Mouse (Mus musculus) induced T-regulatory cell, adult 2 months (primary cell): ENCODE data around the gene Tirap.

ENCODE experiments used
- DNase-seq: peaks from one replicate; pipeline ENCODE4 v3.0.0-alpha.2; 2012; ENCODE audit warnings: low read depth

Gene Tirap

DNA sequence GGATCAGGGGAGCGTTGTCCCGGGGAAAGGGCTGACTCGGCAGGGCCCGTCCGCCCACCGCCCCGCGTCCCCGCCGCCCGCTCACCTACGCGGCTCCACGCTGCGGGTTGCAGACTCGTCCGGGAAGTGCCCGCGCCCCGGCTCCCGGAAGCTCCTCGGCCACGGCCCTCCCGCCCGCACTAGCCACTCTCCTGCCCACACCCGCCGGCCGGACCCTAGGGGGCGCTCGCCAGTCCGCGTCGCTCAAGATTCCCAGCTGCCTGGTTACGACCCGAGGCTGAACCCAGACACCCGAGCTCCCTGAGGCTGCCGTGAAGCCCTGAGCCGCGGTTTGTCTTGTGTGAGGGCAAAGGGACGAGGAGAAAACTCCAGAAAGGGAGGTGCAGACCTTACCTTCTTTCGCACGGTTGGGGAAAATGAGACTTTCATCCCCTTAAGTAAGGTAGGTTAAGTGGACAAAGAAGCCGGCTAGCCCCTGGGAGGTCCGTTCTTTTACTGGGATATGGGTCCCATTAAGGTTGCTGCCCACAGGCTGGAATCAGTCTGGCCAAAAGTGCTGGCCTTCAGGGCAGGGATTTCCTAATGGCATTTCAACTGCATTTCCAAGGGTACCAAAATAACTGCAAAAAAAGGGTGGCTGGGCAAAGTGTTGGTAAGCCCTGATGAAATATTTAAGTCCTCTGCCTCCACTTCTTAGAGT, at the start of gene Tirap, which contains the start of gene Srpr:
Tirap (minus strand) TSS at position 520 of the 700 bp plus-strand sequence.
Srpr (plus strand) TSS at position 404 of the 700 bp plus-strand sequence.
- DNase-seq, result peak; percentile 87

DNA sequence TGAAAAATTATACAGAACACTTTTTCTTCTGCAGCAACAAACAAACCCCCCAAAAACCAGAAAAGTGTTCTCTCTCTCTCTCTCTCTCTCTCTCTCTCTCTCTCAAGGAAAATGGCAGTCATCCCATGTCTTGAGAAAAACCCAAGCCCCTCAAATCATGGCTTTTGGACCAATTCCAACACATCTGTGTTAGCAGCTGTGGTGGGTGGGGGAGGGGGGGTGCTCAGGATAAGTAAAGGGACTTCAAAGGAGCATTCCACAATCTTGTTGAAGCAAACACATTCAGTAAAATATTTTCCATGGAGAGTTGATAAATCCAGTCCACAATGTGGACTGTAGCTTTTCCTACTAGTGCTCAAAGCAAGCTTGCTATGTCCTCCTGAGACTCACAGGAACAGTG, 49.4 kb upstream of the Tirap start:
- DNase-seq, result no peak

DNA sequence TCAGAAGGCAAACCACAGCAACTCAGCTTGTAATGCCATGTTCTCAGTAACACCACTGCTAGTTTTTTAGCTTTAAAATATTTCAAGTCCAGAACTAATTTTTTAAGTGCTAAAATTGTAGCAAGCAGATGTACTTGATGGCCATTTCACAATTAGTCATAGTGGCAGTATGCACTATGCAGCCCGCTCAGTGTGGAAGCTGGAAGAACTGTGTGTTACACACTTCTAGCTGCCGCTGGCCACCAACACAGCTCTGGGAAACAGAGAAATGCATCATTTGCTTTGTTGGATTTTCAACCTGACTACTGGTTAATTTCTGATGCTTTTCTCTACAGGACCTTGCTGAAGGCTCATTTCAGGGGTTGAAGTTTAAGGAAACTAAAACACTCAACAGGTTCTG, 47.3 kb upstream of the Tirap start:
- no peak for DNase-seq

DNA sequence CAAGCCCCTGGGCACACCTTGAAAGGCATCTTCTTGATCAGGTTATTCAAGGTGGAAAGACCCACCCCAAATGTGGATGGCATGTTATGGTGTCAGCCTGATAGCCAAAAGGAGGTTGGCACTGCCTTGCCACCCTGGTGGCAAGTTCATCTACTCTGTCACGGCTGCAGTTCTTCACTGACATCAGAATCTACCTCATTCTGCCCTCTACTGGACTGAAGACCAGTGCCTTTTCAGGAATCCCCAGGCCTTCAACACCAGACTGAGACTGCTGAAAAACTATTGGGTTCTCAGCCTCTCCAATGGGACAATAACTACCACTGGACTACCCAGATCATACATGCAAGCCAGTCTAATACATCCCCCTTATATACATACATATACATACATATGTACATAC, 39.6 kb upstream of the Tirap start:
- peak; percentile 7 for DNase-seq

DNA sequence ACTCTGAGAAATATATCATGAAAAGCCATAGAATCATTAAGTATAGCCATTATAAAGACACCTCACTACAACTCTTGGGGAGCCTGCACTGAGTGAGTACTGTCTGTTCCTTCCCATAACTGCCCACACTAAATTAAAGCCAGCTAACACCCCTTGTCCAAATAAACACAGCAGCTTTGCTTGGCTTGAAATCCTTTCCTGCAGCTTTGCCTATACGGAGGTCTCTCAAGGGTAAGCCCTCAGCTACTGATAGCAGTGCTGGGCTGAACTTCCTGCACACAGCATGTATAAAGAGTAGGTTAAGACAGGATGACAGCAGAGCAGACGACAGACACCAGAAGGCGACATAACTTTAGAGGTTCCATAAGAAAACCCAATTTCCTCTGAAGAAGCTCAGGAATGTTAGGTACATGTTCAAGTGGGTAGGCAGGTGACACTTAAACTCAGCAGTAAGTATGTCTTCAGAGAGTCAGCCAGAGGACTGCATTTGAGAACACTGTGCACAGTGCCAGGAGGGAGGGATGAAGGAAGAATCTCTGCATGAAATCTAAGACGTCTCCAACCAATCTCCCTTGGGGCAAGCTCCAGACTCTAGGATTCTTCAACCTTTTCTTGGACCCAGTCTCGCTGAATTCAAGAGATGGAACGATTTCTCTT, 39.0 kb upstream of the Tirap start:
- no peak for DNase-seq

DNA sequence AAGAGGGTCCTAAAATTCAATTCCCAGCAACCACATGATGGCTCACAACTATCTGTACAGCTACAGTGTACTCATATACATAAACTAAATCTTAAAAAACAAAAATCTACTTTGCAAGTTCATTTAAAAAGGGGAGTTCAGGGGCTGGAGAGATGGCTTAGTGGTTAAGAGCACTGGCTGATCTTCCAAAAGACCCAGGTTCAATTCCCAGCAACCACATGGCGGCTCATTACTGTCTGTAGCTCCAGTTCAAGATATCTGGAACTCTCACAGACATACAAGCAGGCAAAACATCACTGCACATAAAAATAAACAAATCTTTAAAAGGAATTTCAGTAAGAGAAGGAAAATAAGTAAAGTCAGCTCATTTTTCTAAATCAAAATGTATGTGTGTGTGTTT, 38.3 kb upstream of the Tirap start:
- no peak for DNase-seq

DNA sequence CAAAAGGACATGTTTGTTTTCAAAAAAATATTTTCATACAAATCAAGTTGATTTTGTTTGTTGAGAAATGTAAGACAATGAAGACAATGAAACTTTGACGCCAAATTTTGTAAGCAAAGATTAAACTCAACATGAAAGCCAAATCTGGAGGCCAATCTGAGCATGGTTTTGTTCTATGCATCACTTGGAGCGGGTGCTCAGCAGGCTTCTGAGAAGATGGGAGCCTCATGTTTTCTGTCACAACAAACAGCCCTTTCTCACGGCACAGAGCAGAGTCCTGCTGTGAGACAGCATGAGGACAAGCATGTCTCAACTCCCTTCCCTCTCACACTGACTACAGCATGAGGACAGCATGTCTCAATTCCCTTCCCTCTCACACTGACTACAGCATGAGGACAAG, 35.9 kb upstream of the Tirap start:
- DNase-seq, result no peak

DNA sequence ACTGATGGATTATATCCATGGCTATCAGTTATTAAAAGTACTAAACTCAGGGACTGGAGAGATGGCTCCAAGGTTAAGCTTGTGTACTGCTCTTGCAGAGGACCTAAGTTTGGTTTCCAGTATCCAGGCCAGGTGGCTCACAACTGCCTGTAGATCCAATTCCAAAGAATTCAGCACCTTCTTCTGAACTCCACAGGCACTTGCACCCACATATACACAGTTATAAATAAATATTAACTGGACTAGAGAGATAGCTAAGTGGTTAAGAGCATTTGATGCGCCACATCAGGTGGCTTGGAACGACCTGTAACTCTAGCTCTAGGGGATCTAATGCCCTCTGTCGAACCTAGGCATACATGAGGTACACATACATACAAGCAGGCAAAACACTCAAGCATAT, 28.6 kb upstream of the Tirap start:
- DNase-seq, result no peak

DNA sequence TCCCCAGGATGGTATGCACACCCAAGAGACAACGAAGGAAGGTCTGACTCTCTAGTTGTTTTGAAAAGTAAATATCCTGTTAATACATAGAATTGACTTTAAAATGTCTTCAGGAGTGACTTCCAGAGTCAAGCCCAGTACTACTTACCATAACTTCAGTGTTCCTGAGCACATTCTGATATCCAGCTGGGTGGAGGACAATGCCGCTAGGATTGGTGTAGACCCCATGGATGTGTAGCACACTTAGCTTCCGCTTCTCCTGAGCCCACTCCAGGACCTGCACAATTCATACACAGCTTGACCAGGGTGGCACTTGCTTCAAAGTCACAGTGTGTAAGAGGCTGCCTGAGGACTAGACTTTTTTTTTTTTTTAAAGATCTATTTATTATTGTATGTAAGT, 23.4 kb upstream of the Tirap start:
- DNase-seq, result no peak

DNA sequence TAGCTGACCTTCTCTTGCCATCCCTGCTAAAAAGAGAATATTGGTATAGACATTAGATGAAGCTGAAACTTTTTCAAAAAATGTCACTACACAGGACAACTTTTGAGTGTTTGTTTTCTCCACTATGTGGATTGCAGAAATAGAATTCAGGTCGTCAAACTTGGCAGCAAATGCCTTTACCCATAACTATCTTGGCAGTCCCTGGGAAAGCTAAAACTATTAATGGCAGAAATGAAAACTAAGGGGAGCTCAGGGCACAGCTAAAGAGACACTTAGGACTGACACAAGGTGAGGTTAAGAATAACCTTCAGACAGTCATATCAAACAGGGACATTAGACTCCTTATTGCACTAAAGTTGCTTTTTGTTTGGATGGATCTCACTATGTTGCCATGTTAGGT, 17.9 kb upstream of the Tirap start:
- no peak for DNase-seq

DNA sequence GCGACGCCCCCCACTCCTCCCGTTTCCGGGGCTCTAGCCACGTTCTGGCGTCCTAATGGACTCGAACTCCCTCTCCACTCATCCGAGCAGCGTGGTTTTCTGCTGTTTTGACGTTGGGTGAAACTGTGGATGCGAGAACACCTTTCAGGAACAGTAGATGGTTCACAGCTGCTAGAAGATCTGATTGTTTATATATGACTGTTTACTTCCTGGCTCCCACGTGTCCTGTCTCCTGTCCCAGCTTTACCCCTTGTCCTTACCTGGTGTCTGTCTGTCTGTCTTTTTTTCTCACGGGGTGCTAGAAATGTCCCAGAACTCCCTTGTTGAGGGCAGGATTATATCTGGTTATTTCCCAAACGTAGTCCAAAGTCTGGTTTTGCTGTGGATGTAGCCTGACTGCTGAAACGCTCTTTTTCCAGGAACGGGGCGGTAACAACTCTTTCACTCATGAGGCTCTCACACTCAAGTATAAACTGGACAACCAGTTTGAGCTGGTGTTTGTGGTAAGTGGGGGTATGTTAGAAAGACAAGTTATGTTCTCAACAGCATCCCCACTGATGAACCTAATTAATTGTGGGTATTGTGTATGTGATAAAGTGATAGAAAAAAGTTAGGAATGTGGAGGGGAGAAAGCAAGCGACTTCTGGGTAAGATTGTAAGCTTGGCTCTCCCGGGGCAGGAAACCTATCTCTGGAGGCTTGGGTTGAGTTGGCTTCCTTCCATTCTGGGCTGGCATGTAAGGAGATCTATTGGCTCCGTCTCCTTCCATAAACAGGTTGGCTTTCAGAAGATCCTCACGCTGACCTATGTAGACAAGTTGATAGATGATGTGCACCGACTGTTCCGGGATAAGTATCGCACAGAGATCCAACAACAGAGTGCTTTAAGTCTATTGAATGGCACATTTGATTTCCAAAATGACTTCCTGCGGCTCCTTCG, 11.8 kb upstream of the Tirap start:
- DNase-seq, result peak; percentile 16

DNA sequence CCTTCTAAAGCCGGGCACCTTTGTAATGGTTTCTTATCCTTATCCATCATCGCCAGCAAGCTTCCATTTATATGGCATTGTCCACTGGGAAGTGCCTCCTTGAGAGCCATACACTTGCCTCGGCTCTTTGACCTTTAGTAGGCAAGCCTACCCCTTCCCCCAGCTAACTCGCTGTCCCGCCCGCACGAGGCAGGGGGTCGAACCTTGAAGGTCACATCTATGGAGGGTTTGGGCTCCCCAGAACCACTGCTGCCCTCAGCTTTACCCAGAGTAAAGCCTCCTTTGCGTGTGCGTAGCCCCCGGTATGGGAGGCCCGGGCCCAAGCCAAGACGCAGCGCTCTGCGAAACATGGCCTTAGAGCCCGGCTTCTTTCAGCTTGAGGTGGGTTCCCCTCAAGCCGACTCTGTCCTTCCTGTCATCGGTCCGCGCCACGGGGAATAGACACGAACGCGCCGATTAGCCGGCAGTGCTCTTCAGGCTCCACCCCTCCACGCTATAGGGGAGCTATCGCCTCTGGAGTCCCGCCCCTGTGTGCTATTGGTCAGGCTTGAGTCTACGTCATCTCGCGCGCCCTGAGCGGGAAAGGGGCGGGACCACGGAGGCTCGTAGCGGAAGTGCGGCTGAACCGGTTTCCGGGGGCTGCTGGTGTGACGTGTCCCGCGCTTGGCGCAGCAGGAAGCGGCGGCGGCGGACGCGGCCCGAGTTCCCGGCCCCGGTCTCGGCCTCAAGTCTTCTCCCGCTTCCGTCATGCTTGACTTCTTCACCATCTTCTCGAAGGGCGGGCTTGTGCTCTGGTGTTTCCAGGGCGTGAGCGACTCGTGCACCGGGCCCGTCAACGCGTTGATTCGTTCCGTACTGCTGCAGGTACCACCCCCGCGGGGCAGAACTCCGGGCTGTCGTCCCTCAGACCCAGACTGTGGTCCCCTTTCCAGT, 10.7 kb upstream of the Tirap start, which contains the start of gene Foxred1:
Foxred1 (minus strand) TSS at position 514 of the 933 bp plus-strand sequence.
- DNase-seq, result peak; percentile 100

DNA sequence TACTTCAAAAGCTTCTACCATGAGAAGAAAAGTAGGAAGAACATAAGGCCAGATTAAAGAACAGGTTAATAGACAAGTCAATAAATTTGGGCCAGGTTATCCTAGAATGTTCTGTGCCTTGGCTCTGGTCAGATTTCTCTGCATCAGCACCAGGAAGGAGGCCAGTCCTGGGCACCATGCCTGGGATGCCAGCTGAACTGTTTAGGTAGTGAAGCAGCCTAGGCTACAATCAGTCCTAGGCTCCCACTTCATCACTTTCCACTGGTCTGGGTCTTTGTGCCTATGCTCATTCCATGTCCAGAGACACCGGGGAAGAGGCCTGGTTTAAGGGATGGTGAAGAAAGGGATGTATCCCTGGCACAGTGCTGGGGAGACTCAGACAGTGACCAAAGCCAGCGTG, 4.3 kb upstream of the Tirap start:
- DNase-seq, result no peak

DNA sequence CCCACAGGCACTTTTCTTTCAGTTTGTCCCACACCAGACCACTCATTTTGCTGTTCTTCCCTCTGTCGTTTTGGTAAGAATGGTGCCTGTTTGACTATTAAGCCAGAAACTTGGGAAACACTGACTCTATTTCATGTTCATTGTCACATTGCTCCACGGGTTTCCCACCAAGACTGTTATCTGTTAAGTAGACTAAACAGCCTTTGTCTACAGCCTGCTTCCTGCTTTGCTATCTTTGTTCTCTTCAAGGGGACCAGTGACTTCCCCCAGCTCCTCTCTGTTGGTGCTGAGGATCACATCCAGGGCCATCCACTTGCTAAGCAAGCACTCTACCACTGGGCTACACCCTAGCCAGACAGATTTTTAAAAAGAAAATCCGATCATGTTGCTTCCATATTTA, 3.4 kb upstream of the Tirap start:
- DNase-seq, result no peak

DNA sequence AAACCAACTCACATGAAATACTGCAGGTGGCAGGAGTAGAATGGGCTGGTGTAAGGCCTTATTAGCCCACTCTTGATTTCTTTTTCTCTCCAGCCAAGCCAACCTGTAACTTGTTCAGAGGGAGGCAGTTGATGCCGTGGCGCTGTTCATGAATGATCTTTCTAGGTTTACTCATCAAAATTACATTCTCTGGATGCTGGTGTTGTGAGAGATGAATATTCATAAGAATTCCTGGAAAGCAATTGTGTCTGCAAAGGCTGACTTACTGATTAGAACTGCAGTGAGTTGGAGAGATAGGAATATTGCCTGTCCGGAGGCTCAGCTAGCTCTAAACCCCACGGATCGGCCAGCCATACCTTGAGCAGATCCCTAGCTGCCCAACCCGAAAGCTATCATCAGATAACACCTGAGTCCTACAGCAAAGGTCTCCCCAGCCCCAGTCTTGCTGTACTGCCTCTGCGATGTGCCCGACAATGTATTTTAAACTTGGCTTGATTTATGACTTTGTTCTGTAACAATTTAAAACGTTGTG, 504 bp upstream of the Tirap start:
- DNase-seq, result no peak

DNA sequence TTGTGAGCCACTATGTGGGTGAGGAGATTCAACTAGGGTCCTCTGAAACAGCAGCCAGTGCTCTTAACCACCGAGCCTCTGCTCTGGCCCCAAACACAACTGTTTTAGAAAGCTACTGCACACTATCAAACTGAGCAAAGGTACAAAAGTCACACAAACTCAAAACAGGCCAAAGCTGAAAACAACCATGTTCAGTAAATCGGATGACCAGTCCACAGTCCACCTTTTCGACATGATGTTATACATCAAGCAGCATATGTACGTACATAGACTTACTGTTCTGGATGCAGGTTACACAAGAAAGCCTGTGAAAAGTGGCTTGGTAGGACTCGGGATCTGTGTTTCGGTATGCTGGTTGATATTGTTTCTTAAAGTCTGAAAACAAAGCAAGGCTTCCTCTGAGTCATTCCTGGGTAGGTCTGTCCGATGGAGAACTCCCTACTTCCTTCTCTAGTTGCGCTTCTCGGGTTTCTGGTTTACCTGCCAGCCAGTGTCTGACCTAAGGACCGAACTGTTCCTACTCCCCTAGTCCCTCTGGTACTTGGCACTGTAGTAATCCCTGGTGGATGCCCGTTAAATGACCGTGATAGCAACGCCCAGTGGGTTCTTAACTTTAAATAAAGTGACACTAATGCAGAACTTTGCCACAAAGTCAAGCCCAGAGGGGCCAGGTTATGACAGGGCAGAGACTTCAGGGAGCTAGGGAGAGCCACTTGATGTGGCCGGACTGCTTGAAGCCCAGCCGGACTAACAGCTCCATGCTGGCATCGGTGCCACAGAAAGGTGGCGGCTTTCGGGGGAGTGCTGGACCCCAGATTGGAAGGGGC, 933 bp downstream of the Tirap start:
- DNase-seq, result peak; percentile 53

DNA sequence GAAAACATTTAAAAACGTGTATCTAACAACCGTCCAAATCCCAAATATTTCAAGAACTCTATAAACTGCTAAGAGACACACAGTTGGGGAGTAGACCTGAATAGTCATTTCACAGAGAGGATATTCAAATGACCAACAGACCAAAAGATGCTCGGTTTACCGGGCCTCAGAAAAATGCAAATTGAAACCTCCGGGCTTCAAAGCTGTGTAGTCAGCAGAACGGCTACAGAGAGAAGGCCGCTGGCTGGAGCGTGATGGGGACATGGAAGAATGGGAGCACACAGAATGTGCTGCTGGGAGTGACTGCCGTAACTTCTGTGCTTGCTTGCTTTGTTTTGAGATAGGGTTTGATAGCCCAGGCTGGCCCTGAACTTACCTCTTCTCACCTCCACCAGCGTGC, 1.7 kb downstream of the Tirap start:
- DNase-seq, result no peak

DNA sequence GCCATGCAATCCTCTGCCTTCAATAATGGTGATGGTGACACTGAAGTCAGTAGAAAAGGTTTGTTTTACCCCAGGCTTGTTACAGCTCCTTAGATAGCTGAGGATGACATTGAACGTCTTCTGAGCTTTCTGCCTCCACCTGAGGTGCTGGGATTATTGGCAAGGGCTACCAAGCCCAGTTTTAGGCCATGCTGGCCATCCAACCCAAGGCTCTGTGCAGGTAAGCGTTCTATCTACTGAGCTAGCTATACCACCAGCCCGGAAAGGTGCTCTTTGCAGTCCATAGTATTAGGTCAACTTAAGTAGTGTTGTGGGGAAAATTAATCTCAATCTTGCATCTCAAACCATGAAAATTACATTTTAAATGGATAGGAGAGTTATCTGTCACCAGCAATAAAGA, 2.5 kb downstream of the Tirap start:
- DNase-seq, result no peak

DNA sequence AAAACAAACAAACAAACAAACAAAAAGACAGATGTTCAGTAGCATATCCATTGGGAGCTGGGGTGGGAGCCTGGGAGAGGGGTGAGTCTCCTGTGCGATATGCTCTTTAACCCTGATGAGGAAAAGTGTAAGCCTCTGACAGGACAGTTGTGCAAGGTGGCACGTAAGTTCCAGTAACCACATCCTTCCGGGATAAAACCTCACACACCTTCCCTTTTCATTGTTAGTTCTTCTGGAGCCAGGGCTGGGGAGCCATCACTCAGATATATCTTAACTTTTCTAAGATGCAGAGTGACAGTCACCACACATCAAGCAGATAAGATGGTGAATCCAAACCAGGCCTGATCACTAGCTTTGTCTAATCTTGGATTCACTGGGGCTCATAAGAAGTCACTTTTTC, 6.0 kb downstream of the Tirap start:
- no peak for DNase-seq

DNA sequence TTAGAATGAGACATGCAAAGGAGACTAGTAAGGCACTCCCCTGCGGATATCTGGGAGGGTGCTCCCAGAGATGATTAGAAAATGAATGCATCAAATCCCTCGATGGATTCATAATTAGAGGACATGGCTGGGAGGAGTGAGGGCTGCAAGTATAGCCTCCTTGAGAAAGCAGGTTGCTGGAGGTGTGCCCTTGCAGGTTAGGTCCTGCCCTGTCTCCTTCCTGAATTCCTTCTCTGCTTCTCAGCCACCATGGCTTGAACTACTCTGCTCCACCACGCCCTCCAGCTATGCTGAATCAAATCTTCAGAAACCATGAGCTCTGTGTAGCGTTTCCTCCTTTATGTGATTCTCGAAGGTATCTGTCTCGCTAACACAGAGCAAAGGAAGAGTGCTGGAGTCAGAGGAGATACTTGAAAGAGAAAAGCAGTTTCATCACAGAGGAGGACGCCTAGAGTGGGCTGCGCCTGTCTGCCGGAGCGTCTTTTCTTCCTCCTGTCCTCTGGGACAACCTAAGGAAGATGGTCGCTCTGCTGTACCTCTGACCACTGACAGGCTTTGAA, 7.0 kb downstream of the Tirap start:
- no peak for DNase-seq
